Mouse (Mus musculus) hindbrain, embryonic 10.5 days (tissue): ENCODE data around the gene Rdh7. TPM values are rescaled to one million over a fixed set of nuclear protein-coding genes. Genes with fewer than 3 reads are reported as not detected.
"Not testable (repeated sequence)": the region's sequence is repeated elsewhere in the genome, so short reads cannot be mapped to it uniquely, and the experiment has no call there.

Source experiments
- DNase-seq: peaks from one replicate; pipeline ENCODE4 v3.0.0-alpha.2; 2017; ENCODE audit warnings: low spot score
- H3K27ac ChIP-seq: fragments of 300-500 bp; sonication (generic); 2 replicates; pipeline ENCODE4 v1.5.1; 2016; ENCODE audit warnings: mild to moderate bottlenecking, moderate library complexity
- H3K27me3 ChIP-seq: fragments of 300-500 bp; sonication (generic); 2 replicates; pipeline ENCODE4 v1.6.1; 2016; ENCODE audit warnings: mild to moderate bottlenecking; ENCODE audit not compliant: poor library complexity, insufficient read depth, severe bottlenecking
- H3K36me3 ChIP-seq: fragments of 300-500 bp; sonication (generic); 2 replicates; pipeline ENCODE4 v1.6.1; 2016; ENCODE audit warnings: mild to moderate bottlenecking, moderate library complexity
- H3K4me1 ChIP-seq: fragments of 300-500 bp; sonication (generic); replicated peaks from 2 replicates; pipeline ENCODE4 v1.6.1; 2016; ENCODE audit warnings: mild to moderate bottlenecking
- H3K4me3 ChIP-seq: fragments of 300-500 bp; sonication (generic); 2 replicates; pipeline ENCODE4 v1.5.1; 2016; ENCODE audit warnings: mild to moderate bottlenecking, moderate library complexity
- H3K9me3 ChIP-seq: fragments of 300-500 bp; sonication (generic); 2 replicates; pipeline ENCODE4 v1.6.1; 2016; ENCODE audit warnings: mild to moderate bottlenecking, moderate library complexity
- WGBS: fragments of 180-500 bp; shearing (Covaris S2); methylation state at CpG from one replicate; pipeline ENCODE4 v1.1.7; 2016; 5-methylcytosine and 5-hydroxymethylcytosine counted together
- polyA plus RNA-seq: library from polyadenylated mRNA; unstranded; fragments of >200 nt; fragmentation: Nextera tagmentation; extraction: Ambion mirVana; gene quantifications from 2 replicates; pipeline ENCODE4 v1.2.1, GENCODE M21; 2016

Gene Rdh7
- polyA plus RNA-seq, 1 experiment from 2014 or later: not detected

DNA sequence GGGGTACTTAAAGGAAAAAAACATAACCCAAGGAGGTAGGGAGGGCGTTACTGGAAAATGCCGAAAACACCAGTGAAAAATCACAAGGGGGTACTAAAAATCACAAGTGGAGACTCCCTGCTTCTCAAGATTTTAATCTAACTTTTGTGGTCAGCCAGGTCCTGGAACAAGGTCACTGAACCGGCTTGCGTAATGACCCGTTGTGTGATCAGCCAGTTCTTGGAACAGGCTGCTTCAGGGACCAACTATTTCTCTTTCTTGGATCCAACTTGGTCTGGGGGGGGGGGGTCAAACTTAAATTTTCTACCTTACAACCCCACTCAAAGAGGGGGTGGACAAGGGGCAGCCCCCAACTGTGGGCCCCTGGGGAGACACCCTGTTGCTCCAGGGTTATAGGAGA is 50.8 kb downstream of the Rdh7 start:
- H3K9me3 ChIP-seq, H3K36me3 ChIP-seq, H3K4me1 ChIP-seq, DNase-seq, H3K4me3 ChIP-seq, H3K27ac ChIP-seq, H3K27me3 ChIP-seq: not testable (repeated sequence)
- WGBS: 94% methylated on average over 5 of the region's 5 CpGs

DNA sequence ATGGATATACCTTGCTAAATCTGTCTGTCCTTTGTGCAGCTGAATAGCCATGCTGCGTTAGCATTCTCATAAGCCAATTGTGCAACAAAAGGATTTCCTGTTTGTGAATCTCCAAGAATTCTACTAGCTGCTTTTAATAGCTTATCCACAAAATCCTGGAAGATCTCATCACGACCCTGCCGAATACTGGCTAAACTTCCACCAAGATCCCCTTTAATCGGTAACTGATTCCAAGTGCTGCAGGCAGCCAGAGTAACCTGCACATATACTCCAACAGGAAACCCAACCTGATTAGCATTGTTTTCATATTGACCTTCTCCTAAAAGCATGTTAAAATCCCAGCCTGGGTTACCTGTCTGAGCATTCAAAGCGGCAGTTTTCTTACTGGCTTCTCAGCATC is 53.3 kb downstream of the Rdh7 start:
- H3K4me3 ChIP-seq: no peak overlapping the region

DNA sequence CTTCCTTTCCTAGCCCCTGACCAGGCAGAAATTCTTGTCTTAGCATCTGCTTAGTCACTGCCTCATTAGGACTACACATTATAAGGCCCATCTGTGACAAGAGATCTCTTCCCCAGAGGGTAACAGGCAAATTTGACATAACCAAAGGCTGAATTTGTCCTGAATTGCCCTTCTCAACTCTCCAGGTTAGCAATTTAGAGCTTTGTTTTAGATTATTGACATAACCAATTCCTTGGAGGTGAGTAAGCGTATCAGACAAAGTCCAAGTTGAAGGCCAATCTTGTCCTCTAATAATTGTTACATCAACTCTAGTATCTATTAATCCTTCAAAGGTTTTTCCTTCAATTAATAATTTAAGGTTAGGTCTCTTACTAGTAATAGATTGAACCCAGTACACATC is 54.4 kb downstream of the Rdh7 start:
- DNase-seq, H3K4me3 ChIP-seq, H3K4me1 ChIP-seq, H3K27ac ChIP-seq, H3K27me3 ChIP-seq, H3K36me3 ChIP-seq: not testable (repeated sequence)
- WGBS: 98% methylated on average over 1 of the region's 1 CpGs
- H3K9me3 ChIP-seq: peaks cover 10% of the 10 kb centered on the region; the same call in 1 of the 2 replicates

More for the DNA sequence above, 53.3 kb downstream of the Rdh7 start:
- Histone ChIP-seq H3K36me3 (no peaks in the 10 kb centered on the region), H3K4me1 (no peaks in the 10 kb centered on the region), H3K27me3 (no peaks in the 10 kb centered on the region), H3K27ac (no peak overlapping the region), H3K9me3 (peaks cover 10% of the 10 kb centered on the region; the same call in 1 of the 2 replicates)
- no peak for DNase-seq
- 88% methylated on average over 5 of the region's 5 CpGs for WGBS

Other genes with a start within 250 kb of the Rdh7 start
- 8.9 and 9.5 TPM in 2 replicates for gene Stat6, start 245.8 kb downstream of the Rdh7 start, polyA plus RNA-seq
- gene Nemp1, start 221.9 kb downstream of the Rdh7 start, polyA plus RNA-seq: 7.7 and 10.2 TPM in 2 replicates
- 6.6 and 6.8 TPM in 2 replicates for gene Nab2, start 220.2 kb downstream of the Rdh7 start, polyA plus RNA-seq
- gene Myo1a, start 183.6 kb downstream of the Rdh7 start, polyA plus RNA-seq: 0.37 and 0.51 TPM in 2 replicates
- gene Tac2, start 164.3 kb downstream of the Rdh7 start, polyA plus RNA-seq: not detected in 2 replicates
- 4.4 and 4.7 TPM in 2 replicates for gene Zbtb39, start 149.3 kb downstream of the Rdh7 start, polyA plus RNA-seq
- gene Gpr182, start 137.1 kb downstream of the Rdh7 start, polyA plus RNA-seq: 0.43 and 0.52 TPM in 2 replicates
- not detected in 2 replicates for gene Rdh1, start 129.1 kb downstream of the Rdh7 start, polyA plus RNA-seq
- gene Rdh16f1, start 129.0 kb downstream of the Rdh7 start, polyA plus RNA-seq: 0.11 TPM in 1 of 2 replicates, not detected in the other
- not detected in 2 replicates for gene Rdh9, start 112.4 kb downstream of the Rdh7 start, polyA plus RNA-seq
- gene Rdh16, start 87.7 kb downstream of the Rdh7 start, polyA plus RNA-seq: not detected in 2 replicates
- gene Rdh19, start 38.9 kb downstream of the Rdh7 start, polyA plus RNA-seq: not detected in 2 replicates
- gene Rdh16f2, start 22.3 kb downstream of the Rdh7 start, polyA plus RNA-seq: not detected in 2 replicates
- gene Sdr9c7, start 9.7 kb upstream of the Rdh7 start, polyA plus RNA-seq: not detected in 2 replicates
- gene Hsd17b6, start 118.8 kb upstream of the Rdh7 start, polyA plus RNA-seq: not detected in 2 replicates
- gene Prim1, start 126.4 kb upstream of the Rdh7 start, polyA plus RNA-seq: 82.4 and 108 TPM in 2 replicates
- gene Naca, start 146.8 kb upstream of the Rdh7 start, polyA plus RNA-seq: 790 and 883 TPM in 2 replicates
- 544 and 661 TPM in 2 replicates for gene Ptges3, start 170.1 kb upstream of the Rdh7 start, polyA plus RNA-seq
- gene Atp5b, start 194.5 kb upstream of the Rdh7 start, polyA plus RNA-seq: 2,236 and 2,265 TPM in 2 replicates
- 16.2 and 17.0 TPM in 2 replicates for gene Baz2a, start 202.8 kb upstream of the Rdh7 start, polyA plus RNA-seq